Mouse (Mus musculus) bone marrow macrophage, adult 2 months (primary cell): ENCODE results near the gene Tgm2. TPM values are rescaled to one million over a fixed set of nuclear protein-coding genes. Genes with fewer than 3 reads are reported as not detected.

Source experiments
- H3K27ac ChIP-seq: 2 replicates; pipeline ENCODE4 v1.5.1; 2012; ENCODE audit warnings: low read depth, low read length; ENCODE audit not compliant: insufficient read depth
- H3K4me1 ChIP-seq: 2 replicates; pipeline ENCODE4 v1.6.1; 2012; ENCODE audit warnings: low read length; ENCODE audit not compliant: control insufficient read depth, insufficient read depth
- H3K4me3 ChIP-seq: 2 replicates; pipeline ENCODE4 v1.5.1; 2012; ENCODE audit warnings: mild to moderate bottlenecking, low read length, moderate library complexity; ENCODE audit not compliant: insufficient read depth
- CTCF ChIP-seq: IDR thresholded peaks from 2 replicates; pipeline ENCODE4 v1.5.1; 2012; ENCODE audit warnings: low read depth, mild to moderate bottlenecking, low read length, moderate library complexity
- POLR2A ChIP-seq: IDR thresholded peaks from 2 replicates; pipeline ENCODE4 v1.6.1; 2012; ENCODE audit warnings: mild to moderate bottlenecking, low read depth, low read length, borderline replicate concordance
- polyA plus RNA-seq: library from polyadenylated mRNA; stranded (reverse); fragments of >200 nt; gene quantifications from 2 replicates; pipeline ENCODE4 v1.2.4, GENCODE M21; 2012; ENCODE audit not compliant: missing spikeins, insufficient read depth, insufficient read length

Gene Tgm2
- polyA plus RNA-seq, 1 experiment: 14.6 TPM

- Histone ChIP-seq H3K27ac (no peak overlapping the region), H3K4me3 (no peak overlapping the region), H3K4me1 (no peaks in the 10 kb centered on the region)
- TF ChIP-seq POLR2A (no peak), CTCF (no peak)
These were observed 44.5 kb downstream of the Tgm2 start for GRCm38 (mm10) chr2:158101768-158102167.

GRCm38 (mm10) chr2:158099537-158099936 lies 46.7 kb downstream of the Tgm2 start:
- no peaks in the 10 kb centered on the region for H3K4me1 ChIP-seq
- no peak overlapping the region for H3K4me3 ChIP-seq
- no peak overlapping the region for H3K27ac ChIP-seq
- TF ChIP-seq CTCF (no peak), POLR2A (no peak)

GRCm38 (mm10) chr2:158098730-158099129 lies 47.5 kb downstream of the Tgm2 start:
- Histone ChIP-seq H3K27ac (no peak overlapping the region), H3K4me1 (no peaks in the 10 kb centered on the region), H3K4me3 (no peak overlapping the region)
- TF ChIP-seq POLR2A (no peak), CTCF (no peak)

GRCm38 (mm10) chr2:158097071-158097470 lies 49.2 kb downstream of the Tgm2 start:
- Histone ChIP-seq H3K4me1 (peaks cover 3% of the 10 kb centered on the region; the same call in 1 of the 2 replicates), H3K4me3 (no peak overlapping the region), H3K27ac (no peak overlapping the region)
- TF ChIP-seq POLR2A (no peak), CTCF (no peak)

- Histone ChIP-seq H3K27ac (no peak overlapping the region), H3K4me3 (no peak overlapping the region), H3K4me1 (peaks cover 3% of the 10 kb centered on the region; the same call in 1 of the 2 replicates)
- no peak for TF ChIP-seq POLR2A
- TF ChIP-seq CTCF: no peak
These were observed 51.4 kb downstream of the Tgm2 start for GRCm38 (mm10) chr2:158094846-158095245.

- Histone ChIP-seq H3K4me1 (peaks cover 3% of the 10 kb centered on the region; the same call in 1 of the 2 replicates), H3K27ac (no peak overlapping the region), H3K4me3 (no peak overlapping the region)
- TF ChIP-seq CTCF: no peak
- no peak for TF ChIP-seq POLR2A
These were observed 51.9 kb downstream of the Tgm2 start for GRCm38 (mm10) chr2:158094300-158094699.

- TF ChIP-seq CTCF (no peak), POLR2A (no peak)
- H3K27ac ChIP-seq: no peak overlapping the region
- H3K4me1 ChIP-seq: peaks cover 3% of the 10 kb centered on the region; the same call in 1 of the 2 replicates
- no peak overlapping the region for H3K4me3 ChIP-seq
These were observed 52.9 kb downstream of the Tgm2 start for GRCm38 (mm10) chr2:158093345-158093744.

- no peak for TF ChIP-seq POLR2A
- TF ChIP-seq CTCF: no peak
- Histone ChIP-seq H3K4me3 (no peak overlapping the region), H3K27ac (no peak overlapping the region), H3K4me1 (peaks cover 3% of the 10 kb centered on the region; the same call in 1 of the 2 replicates)
These were observed 56.1 kb downstream of the Tgm2 start for GRCm38 (mm10) chr2:158090096-158090495.

GRCm38 (mm10) chr2:158084486-158084885 lies 61.8 kb downstream of the Tgm2 start:
- Histone ChIP-seq H3K27ac (no peak overlapping the region), H3K4me3 (no peak overlapping the region), H3K4me1 (peaks cover 7% of the 10 kb centered on the region; the same call in 1 of the 2 replicates)
- TF ChIP-seq CTCF (no peak), POLR2A (no peak)

- Histone ChIP-seq H3K4me3 (no peak overlapping the region), H3K4me1 (peaks cover 17% of the 10 kb centered on the region), H3K27ac (no peak overlapping the region)
- TF ChIP-seq CTCF: no peak
- TF ChIP-seq POLR2A: no peak
These were observed 65.5 kb downstream of the Tgm2 start for GRCm38 (mm10) chr2:158080622-158081241.

GRCm38 (mm10) chr2:158079843-158080395 lies 66.3 kb downstream of the Tgm2 start:
- Histone ChIP-seq H3K4me1 (peaks cover 18% of the 10 kb centered on the region), H3K4me3 (no peak overlapping the region), H3K27ac (no peak overlapping the region)
- TF ChIP-seq POLR2A: no peak
- TF ChIP-seq CTCF: no peak
